Mouse (Mus musculus) CH12.LX (cell line): ENCODE data around the gene Zmynd8. TPM values are rescaled to one million over a fixed set of nuclear protein-coding genes. Genes with fewer than 3 reads are reported as not detected.

ENCODE experiments used
- DNase-seq: peaks from one replicate; pipeline ENCODE4 v3.0.0-alpha.2; 2013; ENCODE audit errors: extremely low read depth
- H3K27ac ChIP-seq: 2 replicates; pipeline ENCODE4 v1.5.1; 2012; ENCODE audit warnings: low read depth, mild to moderate bottlenecking, control low read depth, moderate library complexity; ENCODE audit not compliant: insufficient read depth
- H3K27me3 ChIP-seq: replicated peaks from 2 replicates; pipeline ENCODE3; 2012; ENCODE audit warnings: inconsistent platforms
- H3K36me3 ChIP-seq, 2 experiments: replicated peaks in 1 of 2; 2 replicates each; pipeline versions ENCODE3 to v1.6.1; 2012; ENCODE audit warnings: inconsistent platforms in 1 of 2, low read length in 1 of 2, mild to moderate bottlenecking in 1 of 2, mixed read lengths in 1 of 2, moderate library complexity in 1 of 2; ENCODE audit not compliant: control insufficient read depth in 1 of 2, insufficient read depth in 1 of 2
- H3K4me1 ChIP-seq, 2 experiments: 2 replicates each; pipeline ENCODE4 v1.6.1; 2012; ENCODE audit warnings: inconsistent platforms in 1 of 2, moderate library complexity in 1 of 2; ENCODE audit not compliant: insufficient read depth in 2 of 2, control insufficient read depth in 1 of 2
- H3K4me2 ChIP-seq: 2 replicates; pipeline ENCODE4 v1.6.1; 2012; ENCODE audit warnings: low read depth, mild to moderate bottlenecking, control low read depth; ENCODE audit not compliant: poor library complexity, insufficient read depth, severe bottlenecking
- H3K4me3 ChIP-seq, 3 experiments: fragments of 150-350 bp in 1 of 3; sonication (generic) in 1 of 3; replicated peaks in 1 of 3; 2 replicates each; pipeline versions ENCODE3 to v1.5.1; 2011 to 2012; ENCODE audit warnings: low read depth in 2 of 3, low read length in 2 of 3, mild to moderate bottlenecking in 2 of 3, moderate library complexity in 2 of 3, control low read depth in 1 of 3, improper control_type of control experiment in 1 of 3, inconsistent platforms in 1 of 3, mixed read lengths in 1 of 3; ENCODE audit not compliant: poor library complexity in 1 of 3
- H3K79me2 ChIP-seq: replicated peaks from 2 replicates; pipeline ENCODE4 v1.6.1; 2012; ENCODE audit warnings: mild to moderate bottlenecking, moderate library complexity; ENCODE audit not compliant: control insufficient read depth, poor library complexity, insufficient read depth, severe bottlenecking; ENCODE audit errors: extremely low read depth
- H3K9ac ChIP-seq: 2 replicates; pipeline ENCODE4 v1.6.1; 2012; ENCODE audit warnings: low read depth, mild to moderate bottlenecking, control low read depth, moderate library complexity; ENCODE audit not compliant: insufficient read depth
- H3K9me3 ChIP-seq: replicated peaks from 2 replicates; pipeline ENCODE3; 2012; ENCODE audit warnings: low read length, inconsistent platforms, mixed read lengths
- CHD1 ChIP-seq: IDR thresholded peaks from 2 replicates; pipeline ENCODE4 v1.6.1; 2012; ENCODE audit warnings: low read depth, low read length, improper control_type of control experiment, inconsistent platforms
- CHD2 ChIP-seq: IDR thresholded peaks from 2 replicates; pipeline ENCODE4 v1.6.1; 2011; ENCODE audit warnings: low read length, improper control_type of control experiment
- CTCF ChIP-seq, 2 experiments: IDR thresholded peaks in 1 of 2; conservative IDR thresholded peaks in 1 of 2; 2 replicates each; pipeline ENCODE4 v1.5.1; 2011 to 2012; ENCODE audit warnings: low read depth in 2 of 2, low read length in 2 of 2, improper control_type of control experiment in 1 of 2, inconsistent platforms in 1 of 2, mild to moderate bottlenecking in 1 of 2, moderate library complexity in 1 of 2
- E2F4 ChIP-seq: IDR thresholded peaks from 2 replicates; pipeline ENCODE4 v1.6.1; 2011; ENCODE audit warnings: low read depth, low read length, improper control_type of control experiment; ENCODE audit not compliant: insufficient replicate concordance
- ELF1 ChIP-seq: IDR thresholded peaks from 2 replicates; pipeline ENCODE4 v1.6.1; 2014; ENCODE audit warnings: low read depth, mild to moderate bottlenecking, inconsistent platforms, low read length, improper control_type of control experiment
- EP300 ChIP-seq: IDR thresholded peaks from 2 replicates; pipeline ENCODE4 v1.6.1; 2011; ENCODE audit warnings: low read length, improper control_type of control experiment
- ETS1 ChIP-seq: conservative IDR thresholded peaks from 2 replicates; pipeline ENCODE4 v1.6.1; 2012; ENCODE audit warnings: low read depth, mild to moderate bottlenecking, inconsistent platforms, low read length, improper control_type of control experiment, moderate library complexity
- KAT2A ChIP-seq: IDR thresholded peaks from 2 replicates; pipeline ENCODE4 v1.6.1; 2012; ENCODE audit warnings: low read length, improper control_type of control experiment, inconsistent platforms; ENCODE audit not compliant: insufficient replicate concordance
- MEF2A ChIP-seq: IDR thresholded peaks from 2 replicates; pipeline ENCODE4 v1.6.1; 2014; ENCODE audit warnings: low read depth, mild to moderate bottlenecking, inconsistent platforms, low read length, improper control_type of control experiment, borderline replicate concordance
- PAX5 ChIP-seq: IDR thresholded peaks from 2 replicates; pipeline ENCODE4 v1.6.1; 2012; ENCODE audit warnings: low read length, inconsistent platforms, mixed read lengths
- POLR2A ChIP-seq: IDR thresholded peaks from 2 replicates; pipeline ENCODE4 v1.6.1; 2011; ENCODE audit warnings: low read depth, mild to moderate bottlenecking, improper control_type of control experiment, low read length
- POLR2AphosphoS2 ChIP-seq: IDR thresholded peaks from 2 replicates; pipeline ENCODE4 v1.6.1; 2011; ENCODE audit warnings: low read depth, low read length, improper control_type of control experiment
- RCOR1 ChIP-seq: conservative IDR thresholded peaks from 2 replicates; pipeline ENCODE4 v1.6.1; 2012; ENCODE audit warnings: low read depth, mild to moderate bottlenecking, inconsistent platforms, low read length, improper control_type of control experiment
- TCF12 ChIP-seq: IDR thresholded peaks from 2 replicates; pipeline ENCODE4 v1.6.1; 2014; ENCODE audit warnings: low read depth, mild to moderate bottlenecking, inconsistent platforms, low read length, improper control_type of control experiment
- USF2 ChIP-seq: conservative IDR thresholded peaks from 2 replicates; pipeline ENCODE4 v1.6.1; 2011; ENCODE audit warnings: low read depth, low read length, improper control_type of control experiment
- ZKSCAN1 ChIP-seq: IDR thresholded peaks from 2 replicates; pipeline ENCODE4 v1.6.1; 2012; ENCODE audit warnings: low read depth, inconsistent platforms, low read length, improper control_type of control experiment, borderline replicate concordance
- ZNF384 ChIP-seq: IDR thresholded peaks from 2 replicates; pipeline ENCODE4 v1.6.1; 2012; ENCODE audit warnings: low read depth, low read length, improper control_type of control experiment, inconsistent platforms
- dilution Hi-C: fragments of 300-500 bp; cut with MboI; formaldehyde crosslinking; loops from 2 replicates; pipeline ENCODE4 v1.14.3; 2020; ENCODE audit warnings: low sequenced_read_pairs; ENCODE audit not compliant: extremely low pct_unique_long_range_greater_than_20kb, extremely low pct_ligation_motif_present
- in situ Hi-C: fragments of 300-500 bp; cut with MboI; formaldehyde crosslinking; loops from 3 replicates; pipeline ENCODE4 v1.14.3; 2019; ENCODE audit warnings: low sequenced_read_pairs, low pct_ligation_motif_present, low pct_unique_long_range_greater_than_20kb, mixed read lengths
- polyA plus RNA-seq: library from polyadenylated mRNA; unstranded; fragments of >175 nt; gene quantifications from 2 replicates; pipeline ENCODE4 v1.2.1, GENCODE M21; 2012; ENCODE audit warnings: low read depth; ENCODE audit not compliant: insufficient read length
- total RNA-seq, 2 experiments: library from RNA; depleted of rRNA; stranded (reverse); fragments of 300-350 nt in 1 of 2; fragments of >200 nt in 1 of 2; gene quantifications; 2 replicates each; pipeline ENCODE4 v1.2.3; 2012 to 2014

Gene Zmynd8
- total and polyA plus RNA-seq, 3 experiments, result 33.6 to 84.5 (median 35.1) TPM

- TF ChIP-seq RCOR1, result no peak
- TF ChIP-seq POLR2AphosphoS2, result no peak
Observed at GRCm38 (mm10) chr2:165914298-165914697, 15.5 kb upstream of the Zmynd8 start (continued).

GRCm38 (mm10) chr2:165913073-165913472, 14.3 kb upstream of the Zmynd8 start:
- Histone ChIP-seq H3K36me3 (no peaks in the 10 kb centered on the region), H3K27me3 (no peaks in the 10 kb centered on the region), H3K27ac (no peak overlapping the region), H3K4me3 (no peak overlapping the region), H3K9me3 (no peaks in the 10 kb centered on the region), H3K4me1 (peaks cover 0 to 19% of the 10 kb centered on the region in 2 experiments; a peak in 2 of 4 replicates), H3K4me2 (no peak overlapping the region), H3K9ac (no peak overlapping the region), H3K79me2 (no peaks in the 10 kb centered on the region)
- dilution Hi-C loops (no loop called here), in situ Hi-C loops (loop anchor here (5.0 to 25.0 kb wide), 3 partner anchors 91 to 376 kb away; no protein-coding TSS in a partner anchor)
- DNase-seq, result no peak
- TF ChIP-seq CHD2 (no peak), PAX5 (no peak), ELF1 (no peak), POLR2A (no peak), KAT2A (no peak), EP300 (no peak), ETS1 (no peak), MEF2A (no peak), CHD1 (no peak), E2F4 (no peak), ZKSCAN1 (no peak), CTCF (conservative IDR thresholded peaks at IDR 0.05 in 1 of 2, IDR thresholded peaks at IDR 0.05 in 1 of 2; ENCODE audit: low read depth in 2 of 2, low read length in 2 of 2) (no peak)

GRCm38 (mm10) chr2:165909731-165910130, 10.9 kb upstream of the Zmynd8 start:
- peaks cover 0 to 8% of the 10 kb centered on the region in 2 experiments; a peak in 2 of 4 replicates for H3K4me1 ChIP-seq
- dilution Hi-C loops, result no loop called here
- H3K27me3 ChIP-seq, result no peaks in the 10 kb centered on the region
- in situ Hi-C loops, result loop anchor here (5.0 to 25.0 kb wide), 3 partner anchors 87 to 372 kb away; no protein-coding TSS in a partner anchor
- no peak overlapping the region for H3K9ac ChIP-seq
- no peak for DNase-seq
- H3K9me3 ChIP-seq, result no peaks in the 10 kb centered on the region
- TF ChIP-seq ZNF384 (peak; percentile 44; the same call in 1 of the 2 replicates), USF2 (no peak), TCF12 (no peak)
- no peaks in the 10 kb centered on the region for H3K79me2 ChIP-seq
- no peak overlapping the region for H3K4me2 ChIP-seq
- no peak overlapping the region for H3K27ac ChIP-seq
- no peak overlapping the region for H3K4me3 ChIP-seq
- H3K36me3 ChIP-seq, result no peaks in the 10 kb centered on the region
